Mouse (Mus musculus) midbrain, embryonic 10.5 days (tissue): ENCODE data around the gene Prl3d1. TPM values are rescaled to one million over a fixed set of nuclear protein-coding genes. Genes with fewer than 3 reads are reported as not detected.
"Not testable (repeated sequence)": the region's sequence is repeated elsewhere in the genome, so short reads cannot be mapped to it uniquely, and the experiment has no call there.

ENCODE experiments used
- DNase-seq: peaks from one replicate; pipeline ENCODE4 v3.0.0-alpha.2; 2017; ENCODE audit warnings: low spot score
- H3K27ac ChIP-seq: fragments of 300-500 bp; sonication (generic); replicated peaks from 2 replicates; pipeline ENCODE4 v1.5.1; 2016; ENCODE audit warnings: mild to moderate bottlenecking
- H3K27me3 ChIP-seq: fragments of 300-500 bp; sonication (generic); 2 replicates; pipeline ENCODE4 v1.6.1; 2016; ENCODE audit warnings: low read depth, mild to moderate bottlenecking; ENCODE audit not compliant: poor library complexity, severe bottlenecking
- H3K36me3 ChIP-seq: fragments of 300-500 bp; sonication (generic); 2 replicates; pipeline ENCODE4 v1.6.1; 2016; ENCODE audit warnings: mild to moderate bottlenecking, moderate library complexity
- H3K4me1 ChIP-seq: fragments of 300-500 bp; sonication (generic); 2 replicates; pipeline ENCODE4 v1.6.1; 2016
- H3K4me3 ChIP-seq: fragments of 300-500 bp; sonication (generic); 2 replicates; pipeline ENCODE4 v1.5.1; 2016; ENCODE audit warnings: mild to moderate bottlenecking, moderate library complexity
- H3K9me3 ChIP-seq: fragments of 300-500 bp; sonication (generic); replicated peaks from 2 replicates; pipeline ENCODE4 v1.6.1; 2016; ENCODE audit warnings: mild to moderate bottlenecking
- WGBS: fragments of 180-500 bp; shearing (Covaris S2); methylation state at CpG from one replicate; pipeline ENCODE4 v1.1.7; 2016; 5-methylcytosine and 5-hydroxymethylcytosine counted together
- polyA plus RNA-seq: library from polyadenylated mRNA; unstranded; fragments of >200 nt; fragmentation: Nextera tagmentation; extraction: Ambion mirVana; gene quantifications from 2 replicates; pipeline ENCODE4 v1.2.1, GENCODE M21; 2016

The Prl3d1 gene
- not detected in 2 replicates for polyA plus RNA-seq

DNA sequence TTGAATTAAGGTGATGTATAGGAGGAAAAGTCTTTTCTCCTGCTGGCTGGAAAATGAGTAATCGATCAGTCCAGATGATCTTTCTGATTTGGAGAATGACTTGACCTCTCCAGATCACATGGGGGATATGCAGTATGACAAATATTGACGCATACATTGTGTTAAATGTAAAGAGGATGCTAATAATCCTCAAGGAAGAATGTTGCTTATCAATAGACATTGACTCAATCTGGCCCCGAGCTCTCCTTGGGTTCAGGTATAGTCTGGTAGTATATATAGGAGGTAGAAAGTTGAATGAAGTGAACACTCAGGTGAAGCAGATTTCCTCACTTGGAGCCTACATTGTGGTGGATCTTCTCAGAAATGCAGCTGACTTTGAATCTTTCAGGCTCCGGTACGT is at the start of gene Prl3d1:
Gene Prl3d1 (plus strand): TSS at position 301 of the 400 bp plus-strand sequence.
- H3K9me3 ChIP-seq, H3K36me3 ChIP-seq, DNase-seq, H3K4me3 ChIP-seq, H3K4me1 ChIP-seq, H3K27ac ChIP-seq, H3K27me3 ChIP-seq: not testable (repeated sequence)
- WGBS: 90% methylated on average over 5 of the region's 5 CpGs

- 92% methylated on average over 1 of the region's 1 CpGs for WGBS
- Histone ChIP-seq H3K4me3 (no peak within 1 kb of the TSS), H3K9me3 (no peaks in the 10 kb centered on the region), H3K27me3 (no peaks in the 10 kb centered on the region), H3K4me1 (no peaks in the 10 kb centered on the region), H3K27ac (no peak within 1 kb of the TSS), H3K36me3 (no peaks in the 10 kb centered on the region)
- DNase-seq: no peak
Measured at GRCm38 (mm10) chr13:27057270-27057669, 36.7 kb upstream of the Prl3d1 start, which contains the start of gene Prl. Gene Prl, plus strand, starts transcription at chr13:27057570.

DNA sequence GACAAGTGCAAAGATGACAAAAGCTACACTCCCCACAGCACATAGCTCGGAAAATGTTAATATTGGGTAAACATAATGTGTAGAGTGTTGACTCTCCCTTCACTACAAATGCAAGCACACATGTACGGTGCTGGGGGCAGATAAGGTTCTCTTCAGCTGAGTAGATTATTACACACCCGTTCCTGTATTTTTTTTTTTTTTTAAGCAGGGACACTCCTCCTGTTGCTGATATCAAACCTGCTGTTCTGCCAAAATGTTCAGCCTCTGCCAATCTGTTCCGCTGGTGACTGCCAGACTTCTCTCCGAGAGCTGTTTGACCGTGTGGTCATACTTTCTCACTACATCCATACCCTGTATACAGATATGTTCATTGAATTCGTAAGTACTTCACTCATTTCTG is 34.8 kb upstream of the Prl3d1 start:
- Histone ChIP-seq H3K4me1 (no peaks in the 10 kb centered on the region), H3K4me3 (no peak overlapping the region), H3K9me3 (no peaks in the 10 kb centered on the region), H3K36me3 (no peaks in the 10 kb centered on the region), H3K27me3 (no peaks in the 10 kb centered on the region), H3K27ac (no peak overlapping the region)
- WGBS: 92% methylated on average over 7 of the region's 7 CpGs
- no peak for DNase-seq

DNA sequence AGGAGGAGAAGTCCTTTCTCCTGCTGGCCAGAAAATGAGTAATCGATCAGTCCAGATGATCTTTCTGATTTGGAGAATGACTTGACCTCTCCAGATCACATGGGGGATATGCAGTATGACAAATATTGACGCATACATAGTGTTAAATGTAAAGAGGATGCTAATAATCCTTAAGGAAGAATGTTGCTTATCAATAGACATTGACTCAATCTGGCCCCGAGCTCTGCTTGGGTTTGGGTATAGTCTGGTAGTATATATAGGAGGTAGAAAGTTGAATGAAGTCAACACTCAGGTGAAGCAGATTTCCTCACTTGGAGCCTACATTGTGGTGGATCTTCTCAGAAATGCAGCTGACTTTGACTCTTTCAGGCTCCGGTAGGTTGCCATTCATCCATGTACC is 27.4 kb downstream of the Prl3d1 start, which contains the start of gene Prl3d2:
Gene Prl3d2 (plus strand): TSS at position 301 of the 400 bp plus-strand sequence.
- not testable (repeated sequence) for H3K27ac ChIP-seq, H3K27me3 ChIP-seq, H3K4me1 ChIP-seq, DNase-seq, H3K9me3 ChIP-seq, H3K36me3 ChIP-seq, H3K4me3 ChIP-seq
- 92% methylated on average over 4 of the region's 4 CpGs for WGBS

- Histone ChIP-seq H3K9me3 (no peaks in the 10 kb centered on the region), H3K4me3 (no peak overlapping the region), H3K4me1 (no peaks in the 10 kb centered on the region), H3K27ac (no peak overlapping the region), H3K27me3 (no peaks in the 10 kb centered on the region), H3K36me3 (no peaks in the 10 kb centered on the region)
- no peak for DNase-seq
- WGBS: 81% methylated on average over 1 of the region's 1 CpGs
Measured at GRCm38 (mm10) chr13:27148264-27148663, 54.3 kb downstream of the Prl3d1 start.

Other genes starting within 250 kb of the Prl3d1 start
- gene Prl, start 36.6 kb upstream of the Prl3d1 start, polyA plus RNA-seq: not detected in 2 replicates
- not detected in 2 replicates for gene Prl3d2, start 27.5 kb downstream of the Prl3d1 start, polyA plus RNA-seq
- not detected in 2 replicates for gene Prl3d3, start 62.6 kb downstream of the Prl3d1 start, polyA plus RNA-seq
- gene Prl3c1, start 102.5 kb downstream of the Prl3d1 start, polyA plus RNA-seq: not detected in 2 replicates
- 0.62 and 1.6 TPM in 2 replicates for gene Prl3b1, start 147.7 kb downstream of the Prl3d1 start, polyA plus RNA-seq
- not detected in 2 replicates for gene Prl3a1, start 165.2 kb downstream of the Prl3d1 start, polyA plus RNA-seq
- not detected in 2 replicates for gene Prl6a1, start 218.4 kb downstream of the Prl3d1 start, polyA plus RNA-seq